Mouse (Mus musculus) kidney, adult 2 months (tissue): ENCODE results near the gene Tsc22d3.

Experiments
- CTCF ChIP-seq: fragments of 200-500 bp; conservative IDR thresholded peaks from 2 replicates; pipeline ENCODE4 v1.5.1; 2011; ENCODE audit warnings: low read depth, mild to moderate bottlenecking, control low read depth, low read length, moderate library complexity, mixed read lengths; ENCODE audit not compliant: insufficient read depth, insufficient read length
- POLR2A ChIP-seq: fragments of 200-500 bp; IDR thresholded peaks from one replicate; pipeline ENCODE4 v1.6.1; 2011; ENCODE audit warnings: low read depth, low read length, control low read depth

DNA sequence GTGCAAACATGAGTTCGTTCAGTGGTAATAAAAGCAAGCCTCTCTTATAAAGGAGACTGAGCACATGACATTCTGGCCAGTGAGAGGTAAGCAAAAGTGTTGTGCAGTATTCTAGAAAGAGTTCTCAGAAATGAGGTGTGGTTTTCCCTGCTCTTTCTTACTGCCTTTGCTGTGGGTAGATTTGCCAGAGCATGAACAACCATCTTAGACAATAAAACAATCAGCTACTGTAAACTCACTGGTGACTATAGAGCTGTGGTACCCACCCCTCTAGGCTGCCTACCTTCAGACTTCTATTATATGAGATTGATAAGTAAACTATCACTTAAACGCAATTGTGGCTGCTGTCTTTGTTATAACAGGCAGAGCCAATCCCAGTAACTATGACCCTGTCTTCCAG lies 69.1 kb downstream of the Tsc22d3 start:
- TF ChIP-seq CTCF (no peak), POLR2A (no peak)
